ENCODE assay signal across 15 mouse cellular contexts in the genomic region with DNA sequence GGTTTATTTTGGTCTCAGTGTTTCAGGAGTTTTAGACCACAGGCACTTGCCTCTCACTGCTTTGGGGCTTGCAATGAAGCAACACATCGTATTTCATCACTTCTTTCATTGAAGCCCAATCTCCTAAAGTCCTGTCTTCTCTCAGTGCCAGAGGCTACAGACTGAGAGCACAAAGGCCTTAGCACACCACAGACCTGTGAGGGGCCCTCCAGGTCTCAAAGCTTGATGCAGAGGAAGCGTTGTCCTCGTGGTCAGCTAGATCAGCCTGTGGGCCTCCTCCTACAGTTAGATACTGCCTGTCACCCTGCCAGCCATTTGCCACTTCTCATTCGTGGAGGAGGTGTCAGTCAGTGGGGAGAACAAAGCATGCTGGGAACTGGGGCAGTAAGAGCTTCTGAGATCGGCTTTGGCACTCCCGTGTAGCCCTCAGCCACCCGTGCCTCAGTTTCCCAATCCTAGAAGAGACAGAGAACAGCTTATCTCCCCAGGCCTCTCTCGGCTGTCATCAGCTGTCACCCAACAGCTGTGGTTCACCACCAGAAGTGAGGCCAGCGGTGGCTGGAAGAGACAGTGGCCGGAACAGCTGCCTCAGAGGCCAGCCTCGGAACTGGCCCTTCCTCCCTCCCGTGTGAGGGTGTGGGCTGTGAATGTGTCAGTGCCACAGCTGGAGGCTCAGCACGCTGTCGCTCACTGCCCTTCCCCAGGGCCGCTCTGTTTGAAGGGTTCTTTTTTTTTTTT.
DNase-seq lines count a peak whose midpoint lies in the region; ATAC-seq and TF ChIP-seq lines count a peak whose summit lies in the region.
"Had no signal": no experiment of that assay in that cellular context is flagged by ENCODE, and none has a peak within 500 bp of the region (broad histone marks: within the 10 kb centered on the region; RNA-seq: fewer than 3 reads in every experiment).

No protein-coding gene starts in this region.

- DNase-seq in lung, embryonic 14.5 days, result peak; percentile 37
- DNase-seq in lung, adult 2 months, result no peak
- DNase-seq in cerebellum, adult 11 months, result no peak
- no peak for DNase-seq in testis, postnatal 10 days (ENCODE audit: low spot score)
- no peak for DNase-seq in stomach, postnatal 0 days (ENCODE audit: low spot score)
- DNase-seq: kidney, adult 11 months; right cerebral cortex, adult 18-20 months; thymus, postnatal 36 days had no signal

- TF ChIP-seq CTCF in lung, embryonic 14.5 days (IDR thresholded peaks at IDR 0.05; ENCODE audit: low read depth), result no peak
- no peak for TF ChIP-seq CTCF in lung, adult 2 months (IDR thresholded peaks at IDR 0.05; ENCODE audit: insufficient read depth, low read length)
- TF ChIP-seq CTCF in stomach, postnatal 0 days (IDR thresholded peaks at IDR 0.05; ENCODE audit: low read depth), result no peak

- H3K27ac ChIP-seq in lung, embryonic 14.5 days (ENCODE audit: low read depth), result no peak overlapping the region
- no peak overlapping the region for H3K27ac ChIP-seq in heart, embryonic 13.5 days (replicated peaks)
- H3K27ac ChIP-seq in stomach, postnatal 0 days (replicated peaks), result no peak overlapping the region
- H3K27ac ChIP-seq: forebrain, embryonic 13.5 days; hindbrain, embryonic 14.5 days had no signal

- no peak for TF ChIP-seq POLR2A in lung, adult 2 months (IDR thresholded peaks at IDR 0.05; ENCODE audit: borderline replicate concordance, extremely low read depth, low read depth, low read length)

- no peaks in the 10 kb centered on the region for H3K9me3 ChIP-seq in lung, embryonic 14.5 days (ENCODE audit: low read depth, low read length)
- H3K9me3 ChIP-seq in heart, embryonic 13.5 days, result no peaks in the 10 kb centered on the region
- no peaks in the 10 kb centered on the region for H3K9me3 ChIP-seq in stomach, postnatal 0 days (ENCODE audit: control insufficient read depth, low read length)
- H3K9me3 ChIP-seq: forebrain, embryonic 13.5 days had no signal

- H3K9ac ChIP-seq in lung, embryonic 14.5 days, result no peak overlapping the region
- H3K9ac ChIP-seq in heart, embryonic 13.5 days, result peak overlapping the region; percentile 44; the same call in 1 of the 2 replicates
- H3K9ac ChIP-seq in stomach, postnatal 0 days (ENCODE audit: low read length), result no peak overlapping the region
- H3K9ac ChIP-seq: forebrain, embryonic 13.5 days; hindbrain, embryonic 14.5 days had no signal

- ATAC-seq in lung, embryonic 14.5 days (ENCODE audit: insufficient read depth), result 0 out of 2 replicates have a peak, but pooled peaks have one; percentile 58
- ATAC-seq in common myeloid progenitor, adult 5-6 weeks (replicated peaks; ENCODE audit: low read depth, poor library complexity, severe bottlenecking), result peak; percentile 40
- no peak for ATAC-seq in heart, embryonic 13.5 days (ENCODE audit: extremely low read depth, insufficient number of reproducible peaks, low FRiP score, low TSS enrichment)
- ATAC-seq in megakaryocyte progenitor cell, adult 5-6 weeks (replicated peaks; ENCODE audit: poor library complexity), result peak; percentile 53
- no peak for ATAC-seq in stomach, postnatal 0 days (ENCODE audit: low FRiP score, low TSS enrichment)
- ATAC-seq: forebrain, embryonic 13.5 days; Patski had no signal

- H3K36me3 ChIP-seq in lung, embryonic 14.5 days (ENCODE audit: insufficient read depth), result peaks cover 92% of the 10 kb centered on the region
- H3K36me3 ChIP-seq in heart, embryonic 13.5 days, result peaks cover 100% of the 10 kb centered on the region
- H3K36me3 ChIP-seq in stomach, postnatal 0 days (ENCODE audit: control insufficient read depth, insufficient read depth, low read length), result peaks cover 35% of the 10 kb centered on the region

- no peak for TF ChIP-seq EP300 in stomach, postnatal 0 days (optimal IDR thresholded peaks at IDR 0.05)

- H3K27me3 ChIP-seq in lung, embryonic 14.5 days (ENCODE audit: insufficient read depth, low read length), result no peaks in the 10 kb centered on the region
- H3K27me3 ChIP-seq in heart, embryonic 13.5 days (replicated peaks), result no peaks in the 10 kb centered on the region
- no peaks in the 10 kb centered on the region for H3K27me3 ChIP-seq in stomach, postnatal 0 days (ENCODE audit: control insufficient read depth, insufficient read depth, low read length)
- H3K27me3 ChIP-seq: forebrain, embryonic 13.5 days; Patski had no signal

- no peaks in the 10 kb centered on the region for H3K4me1 ChIP-seq in lung, embryonic 14.5 days (ENCODE audit: insufficient read depth)
- H3K4me1 ChIP-seq in lung, adult 2 months (ENCODE audit: control insufficient read depth, insufficient read depth, low read length), result no peaks in the 10 kb centered on the region
- peaks cover 15% of the 10 kb centered on the region for H3K4me1 ChIP-seq in heart, embryonic 13.5 days
- H3K4me1 ChIP-seq in stomach, postnatal 0 days (replicated peaks; ENCODE audit: control insufficient read depth, insufficient read depth), result no peaks in the 10 kb centered on the region
- H3K4me1 ChIP-seq: forebrain, embryonic 13.5 days had no signal

- H3K4me3 ChIP-seq in lung, embryonic 14.5 days (ENCODE audit: low read depth, low read length), result no peak overlapping the region
- no peak overlapping the region for H3K4me3 ChIP-seq in lung, adult 2 months (replicated peaks; ENCODE audit: extremely low read depth, low read depth, low read length)
- H3K4me3 ChIP-seq in heart, embryonic 13.5 days, result no peak overlapping the region
- no peak overlapping the region for H3K4me3 ChIP-seq in stomach, postnatal 0 days (ENCODE audit: low read depth, low read length)
- H3K4me3 ChIP-seq: forebrain, embryonic 13.5 days had no signal

- no peak overlapping the region for H3K4me2 ChIP-seq in lung, embryonic 14.5 days
- no peak overlapping the region for H3K4me2 ChIP-seq in heart, embryonic 13.5 days
- H3K4me2 ChIP-seq in stomach, postnatal 0 days (replicated peaks; ENCODE audit: low read depth), result no peak overlapping the region
- H3K4me2 ChIP-seq: forebrain, embryonic 13.5 days; hindbrain, embryonic 14.5 days; liver, embryonic 11.5 days had no signal

- WGBS in lung, embryonic 14.5 days, result 50% methylated on average over 15 of the region's 15 CpGs
- 69% methylated on average over 15 of the region's 15 CpGs for WGBS in lung, adult 2 months
- 31% methylated on average over 15 of the region's 15 CpGs for WGBS in heart, embryonic 13.5 days
- WGBS in stomach, postnatal 0 days, result 78% methylated on average over 15 of the region's 15 CpGs

Comparison
In these comparisons a context has a peak if more than half of its experiments do, and no peak if none do; other contexts are left out.
1. ATAC-seq: peak in lung, embryonic 14.5 days (single experiment), common myeloid progenitor, adult 5-6 weeks (single experiment) and megakaryocyte progenitor cell, adult 5-6 weeks (single experiment); none in heart, embryonic 13.5 days (single experiment) and stomach, postnatal 0 days (single experiment).